Mouse (Mus musculus) hindlimb bud, embryonic 11.5 days (tissue): ENCODE measurements around the gene Ctbs.
"Not testable (repeated sequence)": the region's sequence is repeated elsewhere in the genome, so short reads cannot be mapped to it uniquely, and the experiment has no call there.

Experiments
- DNase-seq: peaks from one replicate; pipeline ENCODE4 v3.0.0-alpha.2; 2012; ENCODE audit warnings: low read depth, low spot score; ENCODE audit errors: extremely low spot score

The Ctbs gene

GRCm38 (mm10) chr3:146433063-146433462, 16.5 kb upstream of the Ctbs start:
- DNase-seq = not testable (repeated sequence)

GRCm38 (mm10) chr3:146433681-146434350, 15.8 kb upstream of the Ctbs start:
- DNase-seq = no peak

GRCm38 (mm10) chr3:146434686-146435085, 14.9 kb upstream of the Ctbs start:
- DNase-seq = no peak

- no peak for DNase-seq
These were observed 14.1 kb upstream of the Ctbs start for GRCm38 (mm10) chr3:146435533-146435932.

- DNase-seq = no peak
These were observed 13.5 kb upstream of the Ctbs start for GRCm38 (mm10) chr3:146436114-146436513.

GRCm38 (mm10) chr3:146440011-146440410, 9.6 kb upstream of the Ctbs start:
- DNase-seq = no peak

- DNase-seq = no peak
These were observed 9.2 kb upstream of the Ctbs start for GRCm38 (mm10) chr3:146440422-146440821.

GRCm38 (mm10) chr3:146442484-146442883, 7.1 kb upstream of the Ctbs start:
- DNase-seq = no peak

- DNase-seq = no peak
These were observed 6.7 kb upstream of the Ctbs start for GRCm38 (mm10) chr3:146442936-146443335.

GRCm38 (mm10) chr3:146443380-146443779, 6.2 kb upstream of the Ctbs start:
- DNase-seq = no peak

GRCm38 (mm10) chr3:146444880-146445279, 4.7 kb upstream of the Ctbs start:
- DNase-seq = no peak

- no peak for DNase-seq
These were observed 2.4 kb upstream of the Ctbs start for GRCm38 (mm10) chr3:146447156-146447555.

- no peak for DNase-seq
These were observed 2.0 kb upstream of the Ctbs start for GRCm38 (mm10) chr3:146447598-146447997.

- DNase-seq = no peak
These were observed 1.2 kb upstream of the Ctbs start for GRCm38 (mm10) chr3:146448372-146448771.

GRCm38 (mm10) chr3:146448969-146449368, 626 bp upstream of the Ctbs start:
- DNase-seq = no peak

- DNase-seq = peak; percentile 61
These were observed 811 bp downstream of the Ctbs start for GRCm38 (mm10) chr3:146450371-146450841.

- no peak for DNase-seq
These were observed 1.8 kb downstream of the Ctbs start for GRCm38 (mm10) chr3:146451375-146451774.

- no peak for DNase-seq
These were observed 13.3 kb downstream of the Ctbs start for GRCm38 (mm10) chr3:146462939-146463338.

GRCm38 (mm10) chr3:146469226-146469625, 19.6 kb downstream of the Ctbs start:
- DNase-seq = no peak

GRCm38 (mm10) chr3:146472657-146473056, 23.1 kb downstream of the Ctbs start:
- DNase-seq = no peak

GRCm38 (mm10) chr3:146473741-146474140, 24.1 kb downstream of the Ctbs start:
- no peak for DNase-seq

- no peak for DNase-seq
These were observed 24.8 kb downstream of the Ctbs start for GRCm38 (mm10) chr3:146474428-146474827.

- no peak for DNase-seq
These were observed 32.4 kb downstream of the Ctbs start for GRCm38 (mm10) chr3:146482044-146482443.
